Comparison of ENCODE assay signal across 17 mouse cellular contexts in genomic region chr9:35020015-35020653, GRCm38 (mm10).
DNase-seq lines count a peak whose midpoint lies in the region; ATAC-seq and TF ChIP-seq lines count a peak whose summit lies in the region.
"Had no signal": no experiment of that assay in that cellular context is flagged by ENCODE, and none has a peak within 500 bp of the region (broad histone marks: within the 10 kb centered on the region; RNA-seq: fewer than 3 reads in every experiment).

No protein-coding gene starts in this region.

- H3K4me3 ChIP-seq in intestine, embryonic 16.5 days (ENCODE audit: low read length) = no peak overlapping the region
- no peak overlapping the region for H3K4me3 ChIP-seq in intestine, embryonic 15.5 days (replicated peaks)
- H3K4me3 ChIP-seq in lung, embryonic 14.5 days (ENCODE audit: low read depth, low read length) = no peak overlapping the region
- H3K4me3 ChIP-seq: embryonic facial prominence, embryonic 12.5 days; embryonic facial prominence, embryonic 15.5 days; gastrocnemius, adult 2 months; heart, embryonic 13.5 days had no signal

- no peaks in the 10 kb centered on the region for H3K36me3 ChIP-seq in intestine, embryonic 16.5 days (ENCODE audit: control insufficient read depth, insufficient read depth, low read length)
- H3K36me3 ChIP-seq in intestine, embryonic 15.5 days = no peaks in the 10 kb centered on the region
- H3K36me3 ChIP-seq in lung, embryonic 14.5 days (ENCODE audit: insufficient read depth) = no peaks in the 10 kb centered on the region
- H3K36me3 ChIP-seq: embryonic facial prominence, embryonic 12.5 days; embryonic facial prominence, embryonic 15.5 days; heart, embryonic 13.5 days had no signal

- H3K4me1 ChIP-seq in intestine, embryonic 16.5 days (ENCODE audit: control insufficient read depth, insufficient read depth, low read length) = peaks cover 16% of the 10 kb centered on the region
- H3K4me1 ChIP-seq in intestine, embryonic 15.5 days (replicated peaks) = peaks cover 18% of the 10 kb centered on the region
- no peaks in the 10 kb centered on the region; the same call in 1 of the 2 replicates for H3K4me1 ChIP-seq in lung, embryonic 14.5 days (ENCODE audit: insufficient read depth)

- H3K9me3 ChIP-seq in intestine, embryonic 16.5 days (ENCODE audit: control insufficient read depth, low read length) = no peaks in the 10 kb centered on the region
- H3K9me3 ChIP-seq in intestine, embryonic 15.5 days = no peaks in the 10 kb centered on the region
- no peaks in the 10 kb centered on the region for H3K9me3 ChIP-seq in lung, embryonic 14.5 days (ENCODE audit: low read depth, low read length)
- H3K9me3 ChIP-seq: embryonic facial prominence, embryonic 12.5 days; embryonic facial prominence, embryonic 15.5 days; heart, embryonic 13.5 days had no signal

- peaks cover 11% of the 10 kb centered on the region for H3K27me3 ChIP-seq in intestine, embryonic 16.5 days (replicated peaks; ENCODE audit: control insufficient read depth, insufficient read depth, low read length)
- H3K27me3 ChIP-seq in intestine, embryonic 15.5 days (replicated peaks) = peaks cover 4% of the 10 kb centered on the region
- H3K27me3 ChIP-seq in lung, embryonic 14.5 days (ENCODE audit: insufficient read depth, low read length) = 0 out of 2 replicates have a peak, but pooled peaks cover 5% of the 10 kb centered on the region
- H3K27me3 ChIP-seq: Patski had no signal

- WGBS in intestine, embryonic 16.5 days = 47% methylated on average over 11 of the region's 11 CpGs
- WGBS in intestine, embryonic 15.5 days = 47% methylated on average over 11 of the region's 11 CpGs
- 45% methylated on average over 11 of the region's 11 CpGs for WGBS in lung, embryonic 14.5 days

- no peak overlapping the region for H3K9ac ChIP-seq in intestine, embryonic 16.5 days (ENCODE audit: low read depth, low read length)
- no peak overlapping the region for H3K9ac ChIP-seq in intestine, embryonic 15.5 days
- H3K9ac ChIP-seq in lung, embryonic 14.5 days = no peak overlapping the region
- H3K9ac ChIP-seq: embryonic facial prominence, embryonic 12.5 days; embryonic facial prominence, embryonic 15.5 days; forebrain, postnatal 0 days; heart, embryonic 13.5 days; hindbrain, embryonic 14.5 days had no signal

- no peak overlapping the region for H3K4me2 ChIP-seq in intestine, embryonic 16.5 days (ENCODE audit: low read depth, low read length)
- H3K4me2 ChIP-seq in intestine, embryonic 15.5 days (replicated peaks) = no peak overlapping the region
- no peak overlapping the region for H3K4me2 ChIP-seq in lung, embryonic 14.5 days
- H3K4me2 ChIP-seq: embryonic facial prominence, embryonic 12.5 days; embryonic facial prominence, embryonic 15.5 days; heart, embryonic 13.5 days; hindbrain, embryonic 14.5 days had no signal

- peak; percentile 52; the same call in 1 of the 2 replicates for ATAC-seq in intestine, embryonic 16.5 days
- ATAC-seq in intestine, embryonic 15.5 days = no peak
- ATAC-seq in lung, embryonic 14.5 days (ENCODE audit: insufficient read depth) = no peak
- ATAC-seq: Patski had no signal

- H3K27ac ChIP-seq in intestine, embryonic 16.5 days (ENCODE audit: low read length) = no peak overlapping the region
- no peak overlapping the region for H3K27ac ChIP-seq in intestine, embryonic 15.5 days
- no peak overlapping the region for H3K27ac ChIP-seq in lung, embryonic 14.5 days (ENCODE audit: low read depth)
- H3K27ac ChIP-seq: embryonic facial prominence, embryonic 12.5 days; embryonic facial prominence, embryonic 15.5 days; gastrocnemius, adult 2 months; heart, embryonic 13.5 days; hindbrain, embryonic 14.5 days; hindbrain, postnatal 0 days had no signal

- no peak for TF ChIP-seq CTCF in lung, embryonic 14.5 days (IDR thresholded peaks at IDR 0.05; ENCODE audit: low read depth)

- peak; percentile 45 for DNase-seq in cerebellum, adult 11-12 months
- DNase-seq in cerebellum, postnatal 14 days = no peak
- peak; percentile 46 for DNase-seq in lung, embryonic 14.5 days
- no peak for DNase-seq in lung, postnatal 4 days
- peak; percentile 34 for DNase-seq in NIH3T3 (ENCODE audit: low read depth)
- no peak for DNase-seq in urinary bladder, postnatal 10 days (ENCODE audit: low spot score)
- DNase-seq: gastrocnemius, adult 2 months; gastrocnemius, postnatal 14 days had no signal

Comparison
In these comparisons a context has a peak if more than half of its experiments do, and no peak if none do; other contexts are left out.
1. DNase-seq: peak in cerebellum, adult 11-12 months (single experiment), lung, embryonic 14.5 days (single experiment) and NIH3T3 (single experiment); none in cerebellum, postnatal 14 days (0 of 2), lung, postnatal 4 days (0 of 2) and urinary bladder, postnatal 10 days (single experiment).